35 mouse cellular contexts compared by ENCODE assay signal in genomic region chr1:68424336-68424983, GRCm38 (mm10).
DNase-seq lines count a peak whose midpoint lies in the region; ATAC-seq and TF ChIP-seq lines count a peak whose summit lies in the region.
"Had no signal": no experiment of that assay in that cellular context is flagged by ENCODE, and none has a peak within 500 bp of the region (broad histone marks: within the 10 kb centered on the region; RNA-seq: fewer than 3 reads in every experiment).

No protein-coding gene starts in this region.

- H3K9me3 ChIP-seq in forebrain, embryonic 14.5 days (replicated peaks; ENCODE audit: control insufficient read depth, low read length): no peaks in the 10 kb centered on the region
- H3K9me3 ChIP-seq in forebrain, embryonic 10.5 days: no peaks in the 10 kb centered on the region
- H3K9me3 ChIP-seq in kidney, embryonic 16.5 days (ENCODE audit: low read length): no peaks in the 10 kb centered on the region
- no peaks in the 10 kb centered on the region for H3K9me3 ChIP-seq in neural tube, embryonic 13.5 days
- H3K9me3 ChIP-seq: forebrain, embryonic 15.5 days; heart, embryonic 10.5 days; heart, embryonic 15.5 days; hindbrain, embryonic 13.5 days; midbrain, embryonic 10.5 days had no signal

- no peak overlapping the region for H3K27ac ChIP-seq in forebrain, embryonic 14.5 days (ENCODE audit: low read depth, low read length)
- H3K27ac ChIP-seq in forebrain, embryonic 10.5 days: no peak overlapping the region
- no peak overlapping the region for H3K27ac ChIP-seq in kidney, embryonic 16.5 days (ENCODE audit: low read length)
- 0 out of 2 replicates have a peak overlapping the region, but pooled peaks have one; percentile 29 for H3K27ac ChIP-seq in neural tube, embryonic 13.5 days (replicated peaks)
- H3K27ac ChIP-seq: forebrain, embryonic 15.5 days; heart, embryonic 10.5 days; heart, embryonic 15.5 days; hindbrain, embryonic 13.5 days; liver, embryonic 14.5 days; midbrain, embryonic 10.5 days had no signal

- no peaks in the 10 kb centered on the region for H3K27me3 ChIP-seq in forebrain, embryonic 14.5 days (replicated peaks; ENCODE audit: control insufficient read depth, insufficient read depth, low read length)
- no peaks in the 10 kb centered on the region for H3K27me3 ChIP-seq in forebrain, embryonic 10.5 days (ENCODE audit: poor library complexity, severe bottlenecking)
- H3K27me3 ChIP-seq in kidney, embryonic 16.5 days (ENCODE audit: insufficient read depth, low read length): no peaks in the 10 kb centered on the region
- no peaks in the 10 kb centered on the region for H3K27me3 ChIP-seq in neural tube, embryonic 13.5 days
- H3K27me3 ChIP-seq in Patski: no peaks in the 10 kb centered on the region
- H3K27me3 ChIP-seq: forebrain, embryonic 15.5 days; heart, embryonic 15.5 days; hindbrain, embryonic 13.5 days had no signal

- TF ChIP-seq CTCF in Patski (IDR thresholded peaks at IDR 0.05): no peak

- no peaks in the 10 kb centered on the region for H3K36me3 ChIP-seq in forebrain, embryonic 14.5 days (ENCODE audit: control insufficient read depth, insufficient read depth, low read length)
- H3K36me3 ChIP-seq in forebrain, embryonic 10.5 days (replicated peaks): no peaks in the 10 kb centered on the region
- H3K36me3 ChIP-seq in kidney, embryonic 16.5 days (ENCODE audit: insufficient read depth, low read length): no peaks in the 10 kb centered on the region
- H3K36me3 ChIP-seq in neural tube, embryonic 13.5 days: no peaks in the 10 kb centered on the region
- H3K36me3 ChIP-seq: forebrain, embryonic 15.5 days; heart, embryonic 10.5 days; heart, embryonic 15.5 days; hindbrain, embryonic 13.5 days; midbrain, embryonic 10.5 days had no signal

- no peak overlapping the region for H3K4me2 ChIP-seq in forebrain, embryonic 14.5 days (ENCODE audit: low read length)
- H3K4me2 ChIP-seq in kidney, embryonic 16.5 days (replicated peaks; ENCODE audit: low read depth, low read length): no peak overlapping the region
- H3K4me2 ChIP-seq in neural tube, embryonic 13.5 days: no peak overlapping the region
- H3K4me2 ChIP-seq: forebrain, embryonic 15.5 days; heart, embryonic 15.5 days; hindbrain, embryonic 13.5 days had no signal

- no peaks in the 10 kb centered on the region for H3K4me1 ChIP-seq in forebrain, embryonic 14.5 days (ENCODE audit: control insufficient read depth, insufficient read depth, low read length)
- no peaks in the 10 kb centered on the region for H3K4me1 ChIP-seq in forebrain, embryonic 10.5 days
- H3K4me1 ChIP-seq in kidney, embryonic 16.5 days (ENCODE audit: insufficient read depth, low read length): no peaks in the 10 kb centered on the region
- H3K4me1 ChIP-seq in neural tube, embryonic 13.5 days (replicated peaks): peaks cover 6% of the 10 kb centered on the region; the same call in 1 of the 2 replicates
- H3K4me1 ChIP-seq: heart, embryonic 10.5 days; heart, embryonic 15.5 days; midbrain, embryonic 10.5 days had no signal

- peak; percentile 16 for DNase-seq in forebrain, embryonic 14.5 days (ENCODE audit: low spot score)
- DNase-seq in forebrain, embryonic 10.5 days (ENCODE audit: extremely low spot score, low spot score): no peak
- no peak for DNase-seq in kidney, postnatal 4 days
- DNase-seq in neural tube, embryonic 10.5 days (ENCODE audit: extremely low spot score, low spot score): no peak
- peak; percentile 68 for DNase-seq in Patski (ENCODE audit: low read depth, low spot score)
- no peak for DNase-seq in thymus, postnatal 14 days
- DNase-seq: adrenal gland, adult 2 months; adrenal gland, postnatal 36 days; cerebellum, adult 8-10 months; cerebellum, postnatal 36 days; gastrocnemius, postnatal 25 days; heart, adult 11 months; kidney, adult 2 months; kidney, postnatal 25 days; layer of hippocampus, postnatal 36 days; left cerebral cortex, postnatal 4 days; liver; lung, adult 2 months; lung, postnatal 14 days; spleen, adult 18-20 months; thymus, adult 2 months; thymus, postnatal 4 days had no signal

- in situ Hi-C loops in Patski (cut with MboI; ENCODE audit: low pct_unique_long_range_greater_than_20kb): no loop called here

- no peak overlapping the region for H3K4me3 ChIP-seq in forebrain, embryonic 14.5 days (ENCODE audit: low read depth, low read length)
- H3K4me3 ChIP-seq in forebrain, embryonic 10.5 days: no peak overlapping the region
- H3K4me3 ChIP-seq in kidney, embryonic 16.5 days (ENCODE audit: low read length): no peak overlapping the region
- H3K4me3 ChIP-seq in neural tube, embryonic 13.5 days: no peak overlapping the region
- H3K4me3 ChIP-seq: forebrain, embryonic 15.5 days; heart, embryonic 10.5 days; heart, embryonic 15.5 days; hindbrain, embryonic 13.5 days; midbrain, embryonic 10.5 days; myocyte had no signal

- CTCF ChIA-PET in Patski (lab: Charles Lee): no interaction called here

- POLR2A ChIA-PET in Patski (lab: Charles Lee): no interaction called here

- no peak for ATAC-seq in forebrain, embryonic 14.5 days
- ATAC-seq in kidney, embryonic 16.5 days (ENCODE audit: low FRiP score, low TSS enrichment): peak; percentile 57; the same call in 1 of the 2 replicates
- ATAC-seq in neural tube, embryonic 13.5 days (ENCODE audit: low read depth): no peak
- ATAC-seq in Patski: peak; percentile 57
- ATAC-seq: activated CD4-positive, CD25-positive, alpha-beta regulatory T cell, adult 4 months; CD4-positive, CD25-positive, alpha-beta regulatory T cell, adult 4 months; forebrain, embryonic 15.5 days; inflammation-experienced regulatory T-cells, adult 6 months; midbrain, embryonic 16.5 days had no signal

- 65% methylated on average over 5 of the region's 5 CpGs for WGBS in forebrain, embryonic 14.5 days
- 86% methylated on average over 5 of the region's 5 CpGs for WGBS in forebrain, embryonic 10.5 days
- WGBS in kidney, embryonic 16.5 days: 32% methylated on average over 5 of the region's 5 CpGs
- 64% methylated on average over 5 of the region's 5 CpGs for WGBS in neural tube, embryonic 13.5 days

- no peak overlapping the region for H3K9ac ChIP-seq in forebrain, embryonic 14.5 days (ENCODE audit: low read length)
- no peak overlapping the region for H3K9ac ChIP-seq in kidney, embryonic 16.5 days (replicated peaks; ENCODE audit: low read length)
- H3K9ac ChIP-seq in neural tube, embryonic 13.5 days: no peak overlapping the region
- H3K9ac ChIP-seq: forebrain, embryonic 15.5 days; heart, embryonic 15.5 days; hindbrain, embryonic 13.5 days; liver, embryonic 14.5 days had no signal

Comparison
In these comparisons a context has a peak if more than half of its experiments do, and no peak if none do; other contexts are left out.
1. DNase-seq: peak in forebrain, embryonic 14.5 days (single experiment) and Patski (single experiment); none in forebrain, embryonic 10.5 days (single experiment), kidney, postnatal 4 days (0 of 2), neural tube, embryonic 10.5 days (single experiment) and thymus, postnatal 14 days (single experiment).
2. ATAC-seq: peak in kidney, embryonic 16.5 days (single experiment) and Patski (single experiment); none in forebrain, embryonic 14.5 days (single experiment) and neural tube, embryonic 13.5 days (single experiment).